Mouse (Mus musculus): ENCODE results near the gene Nop2.

- TF ChIP-seq CTCF (IDR thresholded peaks at IDR 0.05; ENCODE audit: extremely low read depth, insufficient read depth, low read length) = no peak
- no peak for TF ChIP-seq POLR2A (IDR thresholded peaks at IDR 0.05; ENCODE audit: extremely low read depth, insufficient read depth, low read length)
Measured at GRCm38 (mm10) chr6:125158944-125159492, 27.3 kb downstream of the Nop2 start.
